Mouse (Mus musculus) liver, embryonic 12.5 days (tissue): ENCODE data around the gene March9. TPM values are rescaled to one million over a fixed set of nuclear protein-coding genes. Genes with fewer than 3 reads are reported as not detected.

Experiments
- ATAC-seq: fragments of 200-750 bp; cut with Nextera tagmentation; 2 replicates; pipeline ENCODE4 v1.8.0; 2017; ENCODE audit warnings: moderate number of reproducible peaks, mild to moderate bottlenecking, moderate library complexity
- H3K27ac ChIP-seq: fragments of 300-500 bp; sonication (generic); 2 replicates; pipeline ENCODE4 v1.5.1; 2016; ENCODE audit warnings: mild to moderate bottlenecking
- H3K27me3 ChIP-seq: fragments of 300-500 bp; sonication (generic); replicated peaks from 2 replicates; pipeline ENCODE4 v1.6.1; 2016; ENCODE audit warnings: mild to moderate bottlenecking, moderate library complexity
- H3K36me3 ChIP-seq: fragments of 300-500 bp; sonication (generic); 2 replicates; pipeline ENCODE4 v1.6.1; 2016; ENCODE audit warnings: mild to moderate bottlenecking, moderate library complexity
- H3K4me1 ChIP-seq: fragments of 300-500 bp; sonication (generic); 2 replicates; pipeline ENCODE4 v1.6.1; 2016
- H3K4me2 ChIP-seq: fragments of 300-500 bp; sonication (generic); 2 replicates; pipeline ENCODE4 v1.6.1; 2016; ENCODE audit warnings: mild to moderate bottlenecking, moderate library complexity
- H3K4me3 ChIP-seq: fragments of 300-500 bp; sonication (generic); 2 replicates; pipeline ENCODE4 v1.5.1; 2016; ENCODE audit warnings: mild to moderate bottlenecking, moderate library complexity
- H3K9ac ChIP-seq: fragments of 300-500 bp; sonication (generic); 2 replicates; pipeline ENCODE4 v1.6.1; 2016; ENCODE audit warnings: mild to moderate bottlenecking, moderate library complexity
- H3K9me3 ChIP-seq: fragments of 300-500 bp; sonication (generic); replicated peaks from 2 replicates; pipeline ENCODE4 v1.6.1; 2016; ENCODE audit warnings: mild to moderate bottlenecking, moderate library complexity
- WGBS: fragments of 180-500 bp; shearing (Covaris S2); methylation state at CpG from one replicate; pipeline ENCODE4 v1.1.7; 2016; ENCODE audit not compliant: insufficient replicate concordance; 5-methylcytosine and 5-hydroxymethylcytosine counted together
- polyA plus RNA-seq: library from polyadenylated mRNA; unstranded; fragments of >200 nt; fragmentation: Nextera tagmentation; extraction: Ambion mirVana; gene quantifications from 2 replicates; pipeline ENCODE4 v1.2.1, GENCODE M21; 2016

The March9 gene
- polyA plus RNA-seq, 1 experiment from 2014 or later: 0.06 TPM

DNA sequence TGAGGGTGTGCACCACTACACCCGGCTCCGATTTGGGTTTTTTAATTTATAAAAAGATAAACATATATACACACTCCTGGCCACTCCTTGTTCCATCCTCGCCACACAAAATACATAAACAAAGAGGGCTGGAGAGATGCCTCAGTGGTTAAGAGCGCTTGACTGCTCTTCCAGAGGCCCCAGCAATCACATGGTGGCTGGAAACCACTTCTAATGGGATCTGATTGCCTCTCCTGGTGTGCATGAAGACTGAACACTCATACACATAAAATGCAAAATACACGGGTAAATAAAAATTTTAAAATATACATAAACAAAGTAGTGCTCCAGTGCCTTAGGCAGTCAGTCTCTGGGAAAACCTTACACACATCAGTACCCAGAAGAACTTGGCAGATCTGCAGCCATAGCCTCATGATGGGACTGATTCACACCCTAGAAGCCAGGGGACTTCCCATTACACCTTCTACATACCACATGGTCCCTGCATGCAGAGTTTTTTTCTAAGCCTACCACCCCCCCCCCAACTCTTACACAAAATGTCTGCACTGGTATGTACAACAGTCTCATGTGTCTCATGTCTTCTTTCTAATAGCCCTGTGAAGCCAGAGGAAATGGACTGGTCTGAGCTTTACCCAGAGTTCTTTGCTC is 17.4 kb downstream of the March9 start:
- H3K4me3 ChIP-seq: peak overlapping the region; percentile 76
- peak overlapping the region; percentile 74 for H3K9ac ChIP-seq
- peaks cover 28% of the 10 kb centered on the region for H3K4me1 ChIP-seq
- peak overlapping the region; percentile 46 for H3K27ac ChIP-seq
- peaks cover 26% of the 10 kb centered on the region for H3K36me3 ChIP-seq
- H3K27me3 ChIP-seq: peaks cover 45% of the 10 kb centered on the region
- no peak for ATAC-seq
- WGBS: 11% methylated on average over 5 of the region's 5 CpGs
- peak overlapping the region; percentile 97 for H3K4me2 ChIP-seq
- H3K9me3 ChIP-seq: no peaks in the 10 kb centered on the region

DNA sequence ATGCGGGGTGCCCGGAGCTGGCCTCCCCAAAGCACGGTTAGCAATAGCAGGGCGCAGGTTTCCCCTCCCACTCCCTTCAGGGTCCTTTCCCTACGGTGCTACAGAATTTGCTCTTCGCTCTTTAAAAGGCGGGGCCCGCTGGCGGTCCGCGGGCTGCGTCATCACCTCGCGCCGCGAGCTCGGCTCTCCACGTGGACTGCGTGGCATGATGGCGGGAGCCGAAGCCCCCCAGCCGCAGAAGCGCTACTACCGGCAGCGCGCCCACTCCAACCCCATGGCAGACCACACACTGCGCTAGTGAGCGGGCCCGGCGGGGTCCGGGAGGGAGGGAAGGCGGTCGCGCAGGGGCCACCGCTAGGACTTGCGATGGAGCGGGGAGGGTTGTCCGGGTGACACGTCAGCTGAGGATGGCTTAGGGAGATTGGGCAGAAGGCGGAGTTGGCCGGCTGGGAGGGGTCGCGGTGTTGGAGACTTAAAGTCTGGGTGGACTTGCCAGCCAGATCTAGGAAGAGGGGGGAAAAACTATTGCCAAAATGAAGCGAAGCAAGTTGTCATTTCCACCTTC is 18.1 kb downstream of the March9 start:
- 1% methylated on average over 44 of the region's 44 CpGs for WGBS
- peak overlapping the region; percentile 97 for H3K4me2 ChIP-seq
- peaks cover 26% of the 10 kb centered on the region for H3K36me3 ChIP-seq
- ATAC-seq: peak; percentile 82
- peaks cover 28% of the 10 kb centered on the region for H3K4me1 ChIP-seq
- peak overlapping the region; percentile 68 for H3K27ac ChIP-seq
- H3K9me3 ChIP-seq: no peaks in the 10 kb centered on the region
- H3K9ac ChIP-seq: peak overlapping the region; percentile 74
- peaks cover 47% of the 10 kb centered on the region for H3K27me3 ChIP-seq
- peak overlapping the region; percentile 76 for H3K4me3 ChIP-seq

DNA sequence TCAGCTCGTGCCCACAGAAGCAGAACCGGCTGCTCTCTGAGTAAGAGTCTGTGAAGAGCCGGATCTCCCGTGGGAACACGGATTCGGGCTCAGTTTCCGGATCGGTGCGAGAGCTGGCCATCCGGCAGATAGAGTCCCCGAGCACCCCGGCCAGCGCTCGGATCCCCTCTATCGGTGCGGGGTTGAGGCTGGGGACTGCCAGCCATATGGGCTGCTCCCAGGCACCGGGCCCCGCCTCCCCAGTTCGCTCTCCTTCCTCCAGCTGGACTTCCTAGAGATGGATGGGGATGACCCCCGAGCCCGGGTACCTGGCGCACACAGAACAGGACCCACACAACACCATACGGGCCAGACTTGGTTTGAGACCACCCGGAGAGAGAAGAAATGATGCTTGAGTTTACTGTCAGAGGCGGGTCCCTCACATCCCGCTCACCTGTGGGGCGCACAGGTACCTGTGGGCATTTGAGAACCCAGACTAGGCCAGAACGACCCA is 18.7 kb downstream of the March9 start, which contains the start of the genes Mettl1 and Eef1akmt3:
Gene Mettl1 (plus strand): TSS at position 141 of the 493 bp plus-strand sequence.
Gene Eef1akmt3 (minus strand): TSS at position 240 of the 493 bp plus-strand sequence.
- H3K4me3 ChIP-seq: peak within 1 kb of the TSS; percentile 76
- WGBS: under 1% methylated on average over 28 of the region's 28 CpGs
- peaks cover 28% of the 10 kb centered on the region for H3K4me1 ChIP-seq
- H3K36me3 ChIP-seq: peaks cover 26% of the 10 kb centered on the region
- ATAC-seq: peak; percentile 41
- H3K27me3 ChIP-seq: peaks cover 53% of the 10 kb centered on the region
- peak within 1 kb of the TSS; percentile 68 for H3K27ac ChIP-seq
- no peaks in the 10 kb centered on the region for H3K9me3 ChIP-seq
- peak within 1 kb of the TSS; percentile 97 for H3K4me2 ChIP-seq
- H3K9ac ChIP-seq: peak within 1 kb of the TSS; percentile 74

DNA sequence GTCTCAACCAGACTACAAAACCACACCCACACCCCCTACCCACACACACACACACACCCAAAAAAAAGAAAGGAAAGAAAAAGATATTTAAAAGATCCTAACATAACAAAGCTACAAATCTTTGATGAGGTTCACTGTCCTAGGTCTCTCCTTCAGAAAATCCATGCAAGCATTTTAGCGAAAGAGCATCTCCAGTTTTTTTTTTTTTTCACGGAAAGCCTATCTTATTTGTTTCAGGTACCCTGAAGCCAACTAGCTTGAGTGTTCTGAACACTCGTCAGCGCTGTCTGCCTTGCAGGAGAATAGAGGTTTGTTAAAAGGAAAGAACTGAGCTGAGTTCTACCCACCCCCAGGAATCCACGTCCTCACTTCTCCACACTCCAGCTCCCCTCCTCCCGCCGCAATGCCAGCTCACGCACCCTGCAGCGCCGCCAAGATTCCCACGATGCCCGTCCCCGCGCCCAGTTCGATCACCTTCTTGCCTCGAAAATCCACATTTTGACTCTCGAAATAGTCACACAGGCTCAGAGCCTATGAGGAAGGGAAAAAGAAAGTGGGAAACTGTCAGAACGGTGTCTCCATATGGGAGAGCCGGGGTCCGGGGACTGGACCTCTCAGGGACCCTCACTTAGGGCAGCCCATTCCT is 19.3 kb downstream of the March9 start:
- Histone ChIP-seq H3K36me3 (peaks cover 23% of the 10 kb centered on the region), H3K4me3 (peak overlapping the region; percentile 76), H3K4me2 (peak overlapping the region; percentile 97), H3K4me1 (peaks cover 28% of the 10 kb centered on the region), H3K27ac (no peak overlapping the region), H3K27me3 (peaks cover 59% of the 10 kb centered on the region), H3K9me3 (no peaks in the 10 kb centered on the region), H3K9ac (peak overlapping the region; percentile 74)
- no peak for ATAC-seq
- WGBS: 3% methylated on average over 20 of the region's 20 CpGs

DNA sequence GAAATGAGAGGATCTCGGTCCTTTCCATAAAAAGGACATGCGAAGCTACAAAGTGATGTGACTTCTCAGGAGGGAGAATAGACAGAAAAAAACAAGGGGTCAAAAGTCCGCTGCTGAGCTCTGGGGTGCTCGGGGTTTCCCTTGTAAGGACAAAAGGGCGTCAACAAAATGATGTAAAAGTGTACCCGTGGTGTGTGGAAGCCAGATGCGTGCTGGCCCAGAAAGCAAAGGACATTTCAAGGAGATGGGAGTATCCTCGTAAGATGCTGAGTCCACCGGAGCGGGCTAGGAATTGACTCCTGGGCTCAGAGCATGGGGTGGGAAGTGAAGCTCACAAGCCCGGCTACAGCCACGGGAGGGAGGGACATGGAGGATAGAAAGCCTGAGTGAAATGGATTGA is 22.3 kb downstream of the March9 start:
- no peak overlapping the region for H3K9ac ChIP-seq
- H3K9me3 ChIP-seq: no peaks in the 10 kb centered on the region
- peaks cover 60% of the 10 kb centered on the region for H3K27me3 ChIP-seq
- no peaks in the 10 kb centered on the region for H3K36me3 ChIP-seq
- WGBS: 70% methylated on average over 12 of the region's 12 CpGs
- H3K4me2 ChIP-seq: no peak overlapping the region
- no peak for ATAC-seq
- no peak overlapping the region for H3K4me3 ChIP-seq
- peaks cover 21% of the 10 kb centered on the region for H3K4me1 ChIP-seq
- no peak overlapping the region for H3K27ac ChIP-seq

DNA sequence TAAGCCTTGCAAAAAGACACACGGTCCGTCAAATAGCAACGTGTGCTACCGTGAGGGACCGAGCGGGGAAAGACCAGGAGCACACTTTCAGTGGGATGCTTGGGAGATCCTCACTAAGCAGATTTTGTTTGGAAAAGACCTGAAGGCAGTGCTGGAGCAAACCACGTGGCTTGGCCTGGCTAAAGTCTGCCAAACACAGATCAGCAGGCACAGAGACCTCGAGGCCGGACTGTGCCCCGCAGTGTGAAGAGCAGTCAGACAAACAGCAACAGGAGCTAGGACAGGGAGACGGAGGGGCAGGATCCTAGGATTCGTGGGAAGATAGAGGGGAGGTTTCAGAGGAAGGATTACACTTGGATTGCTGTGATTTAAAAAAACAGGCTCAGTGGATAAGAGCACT is 23.7 kb downstream of the March9 start:
- H3K9ac ChIP-seq: no peak overlapping the region
- no peaks in the 10 kb centered on the region for H3K9me3 ChIP-seq
- 70% methylated on average over 12 of the region's 12 CpGs for WGBS
- no peak for ATAC-seq
- H3K4me1 ChIP-seq: peaks cover 7% of the 10 kb centered on the region
- no peaks in the 10 kb centered on the region for H3K36me3 ChIP-seq
- no peak overlapping the region for H3K4me2 ChIP-seq
- H3K27ac ChIP-seq: no peak overlapping the region
- no peak overlapping the region for H3K4me3 ChIP-seq
- peaks cover 57% of the 10 kb centered on the region for H3K27me3 ChIP-seq

DNA sequence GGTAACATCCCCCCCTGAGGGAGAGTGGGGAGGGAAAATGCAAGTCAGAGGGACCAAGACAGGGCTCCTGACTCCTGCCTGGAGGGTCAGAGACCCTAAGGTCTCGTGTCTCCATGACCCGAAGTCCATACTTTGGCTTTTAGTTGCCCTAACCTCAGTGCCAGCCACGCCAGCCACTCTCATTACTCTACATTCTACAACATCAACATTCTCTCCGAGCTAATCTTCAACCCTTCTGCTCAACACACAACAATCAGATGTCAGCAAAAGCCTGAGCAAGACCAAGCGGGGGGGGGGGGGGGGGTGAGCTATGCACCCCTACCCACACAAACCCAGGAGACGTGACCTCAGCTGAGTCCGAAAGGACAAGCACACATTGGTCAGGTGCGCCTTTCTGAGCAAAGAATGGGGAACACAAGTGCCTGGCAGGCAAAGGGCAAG is 26.7 kb downstream of the March9 start:
- H3K4me1 ChIP-seq: peaks cover 14% of the 10 kb centered on the region
- H3K9me3 ChIP-seq: no peaks in the 10 kb centered on the region
- no peak for ATAC-seq
- H3K27me3 ChIP-seq: peaks cover 27% of the 10 kb centered on the region
- no peak overlapping the region for H3K4me3 ChIP-seq
- WGBS: 67% methylated on average over 8 of the region's 8 CpGs
- no peak overlapping the region for H3K4me2 ChIP-seq
- no peak overlapping the region for H3K9ac ChIP-seq
- H3K36me3 ChIP-seq: peaks cover 12% of the 10 kb centered on the region
- no peak overlapping the region for H3K27ac ChIP-seq

DNA sequence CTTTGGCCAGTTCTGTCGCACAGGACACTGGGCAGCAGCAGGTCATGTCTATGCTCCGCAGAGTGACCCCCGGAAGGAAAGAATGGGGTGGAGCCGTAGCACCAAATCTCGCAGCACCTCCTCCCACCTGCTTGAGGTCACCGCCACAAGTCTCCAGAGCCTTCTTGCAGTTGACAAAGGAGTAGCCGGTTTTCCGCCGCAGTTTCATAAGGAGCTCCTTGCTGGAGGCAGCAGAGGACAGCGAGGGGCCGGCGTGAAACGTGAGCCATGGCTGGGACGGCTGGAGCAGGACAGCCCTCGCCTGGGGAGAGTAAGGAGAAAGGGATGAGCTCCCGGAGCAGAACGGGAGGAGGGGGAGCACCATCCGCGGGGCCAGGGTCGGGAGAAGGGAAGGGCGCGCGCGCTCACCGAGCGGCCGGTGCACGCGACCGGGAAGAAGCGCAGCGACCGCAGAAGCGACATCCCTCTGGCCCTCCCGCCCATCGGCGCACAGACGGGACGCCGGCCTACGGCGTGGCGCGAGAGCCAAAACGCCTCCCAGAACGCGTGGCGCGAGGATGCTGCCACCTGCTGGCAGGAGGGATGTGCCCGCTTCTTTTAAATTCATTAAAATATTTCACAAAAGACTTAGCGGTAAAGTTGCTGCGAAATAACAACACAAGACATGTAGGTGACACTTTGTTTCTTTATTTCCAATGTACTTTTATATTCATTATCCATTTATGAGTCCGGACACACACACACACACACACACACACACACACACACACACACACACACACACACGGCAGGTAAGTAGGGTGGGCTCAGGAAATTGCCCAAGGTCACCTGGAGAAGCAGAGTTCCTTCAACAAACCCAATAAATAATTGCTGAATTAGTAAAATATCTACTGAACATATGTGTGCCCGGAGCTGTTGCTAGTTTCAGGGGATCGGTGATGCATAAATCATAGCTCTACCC is 29.4 kb downstream of the March9 start, which contains the start of gene Tsfm:
Gene Tsfm (minus strand): TSS at position 505 of the 961 bp plus-strand sequence.
- H3K4me3 ChIP-seq: peak within 1 kb of the TSS; percentile 87
- H3K4me2 ChIP-seq: peak within 1 kb of the TSS; percentile 94
- WGBS: 6% methylated on average over 53 of the region's 56 CpGs
- no peaks in the 10 kb centered on the region for H3K9me3 ChIP-seq
- H3K27ac ChIP-seq: peak within 1 kb of the TSS; percentile 75
- H3K9ac ChIP-seq: peak within 1 kb of the TSS; percentile 86
- no peaks in the 10 kb centered on the region; the same call in 1 of the 2 replicates for H3K27me3 ChIP-seq
- H3K36me3 ChIP-seq: peaks cover 39% of the 10 kb centered on the region
- peak; percentile 87 for ATAC-seq
- H3K4me1 ChIP-seq: peaks cover 14% of the 10 kb centered on the region

DNA sequence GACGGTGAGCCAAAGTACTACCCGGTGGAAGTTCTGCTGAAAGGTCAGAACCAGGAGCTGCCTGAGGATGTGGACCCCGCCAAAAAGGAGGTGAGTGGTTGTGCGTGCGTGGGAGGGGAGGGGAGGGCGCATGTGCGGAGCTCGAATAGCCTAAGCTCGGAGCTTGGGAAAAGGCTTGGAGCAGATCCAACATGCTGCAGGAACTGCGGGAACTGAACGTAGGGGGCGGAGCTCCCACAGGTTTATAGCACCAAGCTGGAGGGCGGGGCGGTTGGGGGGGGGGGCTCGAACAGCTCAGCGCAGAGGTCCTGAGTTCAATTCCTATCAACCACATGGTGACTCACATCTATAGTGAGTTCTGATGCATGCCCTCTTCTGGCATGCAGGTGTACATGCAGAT is 41.6 kb downstream of the March9 start:
- peaks cover 9% of the 10 kb centered on the region for H3K27me3 ChIP-seq
- no peaks in the 10 kb centered on the region for H3K4me1 ChIP-seq
- no peak overlapping the region for H3K4me3 ChIP-seq
- H3K4me2 ChIP-seq: no peak overlapping the region
- no peak overlapping the region for H3K9ac ChIP-seq
- ATAC-seq: no peak
- no peaks in the 10 kb centered on the region for H3K9me3 ChIP-seq
- no peak overlapping the region for H3K27ac ChIP-seq
- WGBS: 80% methylated on average over 16 of the region's 16 CpGs
- H3K36me3 ChIP-seq: peaks cover 17% of the 10 kb centered on the region

DNA sequence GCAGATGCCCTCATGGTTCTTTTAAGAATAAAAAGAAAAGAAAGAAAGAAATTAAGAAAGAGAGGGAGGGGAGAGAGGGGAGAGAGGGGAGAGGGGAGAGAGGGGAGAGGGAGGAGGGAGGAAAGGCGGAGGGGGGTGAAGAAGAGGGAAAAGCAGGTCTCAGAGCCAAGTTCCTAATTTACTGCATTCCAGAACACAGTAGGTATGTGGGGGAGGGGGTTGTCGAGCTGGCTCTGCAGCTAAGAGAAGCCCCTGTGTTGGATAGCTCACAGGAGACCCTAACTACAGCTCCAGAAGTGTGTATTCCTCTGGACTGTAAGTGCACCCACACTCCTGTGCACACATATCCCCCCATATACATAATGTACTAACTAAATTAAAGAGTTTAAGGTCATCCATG is 42.9 kb downstream of the March9 start:
- Histone ChIP-seq H3K4me1 (no peaks in the 10 kb centered on the region), H3K27me3 (peaks cover 9% of the 10 kb centered on the region), H3K27ac (no peak overlapping the region), H3K36me3 (peaks cover 5% of the 10 kb centered on the region), H3K9me3 (no peaks in the 10 kb centered on the region), H3K4me3 (no peak overlapping the region), H3K4me2 (no peak overlapping the region), H3K9ac (no peak overlapping the region)
- no peak for ATAC-seq
- WGBS: 19% methylated on average over 2 of the region's 2 CpGs

DNA sequence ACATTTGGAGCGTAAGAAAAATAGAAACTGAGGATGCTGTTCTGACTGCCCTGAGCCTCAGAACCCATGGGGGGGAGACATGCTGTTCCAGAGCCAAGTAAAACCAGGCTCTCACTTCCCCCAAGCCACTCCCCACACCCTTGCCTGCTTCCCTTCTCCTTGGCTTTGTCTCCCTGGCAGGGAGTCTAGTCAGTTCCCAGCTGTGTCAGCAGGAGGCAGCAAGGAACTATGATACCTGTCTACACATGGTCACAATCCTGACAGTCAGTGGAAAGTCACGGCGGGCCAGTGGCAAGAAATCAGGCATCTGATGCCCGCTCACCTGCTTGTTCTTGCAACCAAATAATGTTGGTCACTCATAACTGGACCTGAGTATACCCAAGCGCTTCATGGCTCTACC is 43.5 kb downstream of the March9 start:
- WGBS: 49% methylated on average over 5 of the region's 5 CpGs
- H3K36me3 ChIP-seq: no peaks in the 10 kb centered on the region
- peaks cover 9% of the 10 kb centered on the region for H3K27me3 ChIP-seq
- H3K4me3 ChIP-seq: no peak overlapping the region
- no peak overlapping the region for H3K9ac ChIP-seq
- H3K4me2 ChIP-seq: no peak overlapping the region
- no peaks in the 10 kb centered on the region for H3K9me3 ChIP-seq
- no peak for ATAC-seq
- H3K27ac ChIP-seq: no peak overlapping the region
- no peaks in the 10 kb centered on the region for H3K4me1 ChIP-seq
